Mouse (Mus musculus) neural tube, embryonic 15.5 days (tissue): ENCODE data around the gene Fkbp6. TPM values are rescaled to one million over a fixed set of nuclear protein-coding genes. Genes with fewer than 3 reads are reported as not detected.

Experiments used
- ATAC-seq: fragments of 200-750 bp; cut with Nextera tagmentation; 2 replicates; pipeline ENCODE4 v1.8.0; 2017; ENCODE audit warnings: mild to moderate bottlenecking, moderate TSS enrichment, moderate library complexity; ENCODE audit not compliant: low FRiP score
- H3K27ac ChIP-seq: fragments of 300-500 bp; sonication (generic); replicated peaks from 2 replicates; pipeline ENCODE4 v1.5.1; 2015; ENCODE audit warnings: mild to moderate bottlenecking, inconsistent platforms
- H3K27me3 ChIP-seq: fragments of 300-500 bp; sonication (generic); replicated peaks from 2 replicates; pipeline ENCODE4 v1.6.1; 2015; ENCODE audit warnings: inconsistent platforms
- H3K36me3 ChIP-seq: fragments of 300-500 bp; sonication (generic); 2 replicates; pipeline ENCODE4 v1.6.1; 2015; ENCODE audit warnings: inconsistent platforms
- H3K4me1 ChIP-seq: fragments of 300-500 bp; sonication (generic); 2 replicates; pipeline ENCODE4 v1.6.1; 2015; ENCODE audit warnings: inconsistent platforms
- H3K4me2 ChIP-seq: fragments of 300-500 bp; sonication (generic); 2 replicates; pipeline ENCODE4 v1.6.1; 2015; ENCODE audit warnings: inconsistent platforms, mild to moderate bottlenecking, moderate library complexity
- H3K4me3 ChIP-seq: fragments of 300-500 bp; sonication (generic); replicated peaks from 2 replicates; pipeline ENCODE4 v1.5.1; 2015; ENCODE audit warnings: mild to moderate bottlenecking, inconsistent platforms
- H3K9ac ChIP-seq: fragments of 300-500 bp; sonication (generic); replicated peaks from 2 replicates; pipeline ENCODE4 v1.6.1; 2015; ENCODE audit warnings: mild to moderate bottlenecking, inconsistent platforms
- H3K9me3 ChIP-seq: fragments of 300-500 bp; sonication (generic); replicated peaks from 2 replicates; pipeline ENCODE4 v1.6.1; 2016; ENCODE audit warnings: inconsistent platforms
- WGBS: fragments of 180-500 bp; shearing (Covaris S2); methylation state at CpG from one replicate; pipeline ENCODE4 v1.1.7; 2015; ENCODE audit warnings: mixed read lengths; 5-methylcytosine and 5-hydroxymethylcytosine counted together
- polyA plus RNA-seq: library from polyadenylated mRNA; unstranded; fragments of >200 nt; fragmentation: Nextera tagmentation; extraction: Ambion mirVana; gene quantifications from 2 replicates; pipeline ENCODE4 v1.2.1, GENCODE M21; 2015

The Fkbp6 gene
- polyA plus RNA-seq, 1 experiment from 2014 or later, result 0.20 TPM

GRCm38 (mm10) chr5:135347511-135348011 lies 2.3 kb downstream of the Fkbp6 start:
- Histone ChIP-seq H3K4me2 (no peak overlapping the region), H3K36me3 (no peaks in the 10 kb centered on the region), H3K4me1 (no peaks in the 10 kb centered on the region), H3K9ac (no peak overlapping the region), H3K27ac (no peak overlapping the region), H3K4me3 (no peak overlapping the region), H3K9me3 (no peaks in the 10 kb centered on the region), H3K27me3 (0 out of 2 replicates have a peak, but pooled peaks cover 3% of the 10 kb centered on the region)
- 78% methylated on average over 4 of the region's 4 CpGs for WGBS
- ATAC-seq, result no peak

GRCm38 (mm10) chr5:135346430-135346829 lies 3.4 kb downstream of the Fkbp6 start:
- H3K4me3 ChIP-seq, result no peak overlapping the region
- H3K9me3 ChIP-seq, result no peaks in the 10 kb centered on the region
- H3K9ac ChIP-seq, result no peak overlapping the region
- no peaks in the 10 kb centered on the region for H3K4me1 ChIP-seq
- no peaks in the 10 kb centered on the region for H3K27me3 ChIP-seq
- H3K36me3 ChIP-seq, result no peaks in the 10 kb centered on the region
- H3K27ac ChIP-seq, result no peak overlapping the region
- 25% methylated on average over 1 of the region's 1 CpGs for WGBS
- ATAC-seq, result no peak
- no peak overlapping the region for H3K4me2 ChIP-seq

- no peak overlapping the region for H3K4me3 ChIP-seq
- 76% methylated on average over 7 of the region's 7 CpGs for WGBS
- no peaks in the 10 kb centered on the region for H3K9me3 ChIP-seq
- H3K9ac ChIP-seq, result no peak overlapping the region
- no peaks in the 10 kb centered on the region for H3K27me3 ChIP-seq
- no peak for ATAC-seq
- H3K27ac ChIP-seq, result no peak overlapping the region
- H3K36me3 ChIP-seq, result no peaks in the 10 kb centered on the region
- H3K4me2 ChIP-seq, result no peak overlapping the region
- H3K4me1 ChIP-seq, result no peaks in the 10 kb centered on the region
Observed at GRCm38 (mm10) chr5:135345989-135346388, 3.9 kb downstream of the Fkbp6 start.

GRCm38 (mm10) chr5:135337575-135337974 lies 12.3 kb downstream of the Fkbp6 start:
- no peak overlapping the region for H3K9ac ChIP-seq
- no peaks in the 10 kb centered on the region for H3K9me3 ChIP-seq
- no peaks in the 10 kb centered on the region for H3K36me3 ChIP-seq
- H3K27me3 ChIP-seq, result no peaks in the 10 kb centered on the region
- WGBS, result 71% methylated on average over 3 of the region's 3 CpGs
- no peak overlapping the region for H3K4me2 ChIP-seq
- no peaks in the 10 kb centered on the region for H3K4me1 ChIP-seq
- no peak for ATAC-seq
- H3K27ac ChIP-seq, result no peak overlapping the region
- no peak overlapping the region for H3K4me3 ChIP-seq

GRCm38 (mm10) chr5:135331161-135331560 lies 18.7 kb downstream of the Fkbp6 start:
- Histone ChIP-seq H3K27ac (no peak overlapping the region), H3K4me2 (no peak overlapping the region), H3K9ac (no peak overlapping the region), H3K9me3 (no peaks in the 10 kb centered on the region), H3K27me3 (no peaks in the 10 kb centered on the region), H3K4me1 (no peaks in the 10 kb centered on the region), H3K36me3 (no peaks in the 10 kb centered on the region), H3K4me3 (no peak overlapping the region)
- 84% methylated on average over 6 of the region's 6 CpGs for WGBS
- ATAC-seq, result no peak

GRCm38 (mm10) chr5:135330201-135330600 lies 19.6 kb downstream of the Fkbp6 start:
- H3K36me3 ChIP-seq, result no peaks in the 10 kb centered on the region
- no peaks in the 10 kb centered on the region for H3K4me1 ChIP-seq
- no peak overlapping the region for H3K9ac ChIP-seq
- no peak for ATAC-seq
- H3K4me3 ChIP-seq, result no peak overlapping the region
- 83% methylated on average over 5 of the region's 5 CpGs for WGBS
- no peak overlapping the region for H3K27ac ChIP-seq
- H3K4me2 ChIP-seq, result no peak overlapping the region
- H3K27me3 ChIP-seq, result no peaks in the 10 kb centered on the region
- H3K9me3 ChIP-seq, result no peaks in the 10 kb centered on the region

GRCm38 (mm10) chr5:135329471-135329870 lies 20.4 kb downstream of the Fkbp6 start:
- no peaks in the 10 kb centered on the region for H3K27me3 ChIP-seq
- no peak overlapping the region for H3K9ac ChIP-seq
- H3K4me3 ChIP-seq, result no peak overlapping the region
- 88% methylated on average over 4 of the region's 4 CpGs for WGBS
- no peaks in the 10 kb centered on the region for H3K4me1 ChIP-seq
- H3K9me3 ChIP-seq, result no peaks in the 10 kb centered on the region
- no peaks in the 10 kb centered on the region for H3K36me3 ChIP-seq
- H3K27ac ChIP-seq, result no peak overlapping the region
- ATAC-seq, result no peak
- no peak overlapping the region for H3K4me2 ChIP-seq

- WGBS, result 19% methylated on average over 3 of the region's 3 CpGs
- H3K27ac ChIP-seq, result no peak overlapping the region
- ATAC-seq, result no peak
- H3K9me3 ChIP-seq, result no peaks in the 10 kb centered on the region
- no peak overlapping the region for H3K9ac ChIP-seq
- no peaks in the 10 kb centered on the region for H3K4me1 ChIP-seq
- H3K36me3 ChIP-seq, result no peaks in the 10 kb centered on the region
- no peak overlapping the region for H3K4me2 ChIP-seq
- H3K27me3 ChIP-seq, result no peaks in the 10 kb centered on the region
- no peak overlapping the region for H3K4me3 ChIP-seq
Observed at GRCm38 (mm10) chr5:135326121-135326659, 23.7 kb downstream of the Fkbp6 start.

- H3K4me3 ChIP-seq, result no peak overlapping the region
- WGBS, result 91% methylated on average over 1 of the region's 1 CpGs
- no peaks in the 10 kb centered on the region for H3K4me1 ChIP-seq
- ATAC-seq, result no peak
- no peaks in the 10 kb centered on the region for H3K27me3 ChIP-seq
- no peak overlapping the region for H3K4me2 ChIP-seq
- H3K9me3 ChIP-seq, result no peaks in the 10 kb centered on the region
- H3K36me3 ChIP-seq, result no peaks in the 10 kb centered on the region
- no peak overlapping the region for H3K9ac ChIP-seq
- no peak overlapping the region for H3K27ac ChIP-seq
Observed at GRCm38 (mm10) chr5:135322197-135322596, 27.6 kb downstream of the Fkbp6 start.

- WGBS, result 68% methylated on average over 2 of the region's 2 CpGs
- H3K27ac ChIP-seq, result no peak overlapping the region
- ATAC-seq, result no peak
Observed at GRCm38 (mm10) chr5:135319856-135320255, 30.0 kb downstream of the Fkbp6 start.

GRCm38 (mm10) chr5:135316177-135316576 lies 33.7 kb downstream of the Fkbp6 start:
- Histone ChIP-seq H3K4me1 (no peaks in the 10 kb centered on the region), H3K4me3 (no peak overlapping the region), H3K27ac (no peak overlapping the region), H3K4me2 (no peak overlapping the region), H3K27me3 (no peaks in the 10 kb centered on the region), H3K9ac (no peak overlapping the region), H3K36me3 (no peaks in the 10 kb centered on the region), H3K9me3 (no peaks in the 10 kb centered on the region)
- 82% methylated on average over 3 of the region's 3 CpGs for WGBS
- no peak for ATAC-seq

More at GRCm38 (mm10) chr5:135319856-135320255, 30.0 kb downstream of the Fkbp6 start:
- H3K36me3 ChIP-seq, result no peaks in the 10 kb centered on the region
- no peaks in the 10 kb centered on the region for H3K9me3 ChIP-seq
- no peak overlapping the region for H3K4me2 ChIP-seq
- H3K4me3 ChIP-seq, result no peak overlapping the region
- no peaks in the 10 kb centered on the region for H3K4me1 ChIP-seq
- no peaks in the 10 kb centered on the region for H3K27me3 ChIP-seq
- H3K9ac ChIP-seq, result no peak overlapping the region

- H3K9me3 ChIP-seq, result no peaks in the 10 kb centered on the region
- no peak overlapping the region for H3K9ac ChIP-seq
- H3K27ac ChIP-seq, result no peak overlapping the region
- WGBS, result 41% methylated on average over 10 of the region's 10 CpGs
- no peaks in the 10 kb centered on the region for H3K27me3 ChIP-seq
- no peak overlapping the region for H3K4me2 ChIP-seq
- no peak overlapping the region for H3K4me3 ChIP-seq
- no peaks in the 10 kb centered on the region for H3K4me1 ChIP-seq
- no peaks in the 10 kb centered on the region for H3K36me3 ChIP-seq
- no peak for ATAC-seq
Observed at GRCm38 (mm10) chr5:135306321-135306965, 43.4 kb downstream of the Fkbp6 start.
